Mouse (Mus musculus): ENCODE results near the gene Tmem163.

Gene Tmem163

DNA sequence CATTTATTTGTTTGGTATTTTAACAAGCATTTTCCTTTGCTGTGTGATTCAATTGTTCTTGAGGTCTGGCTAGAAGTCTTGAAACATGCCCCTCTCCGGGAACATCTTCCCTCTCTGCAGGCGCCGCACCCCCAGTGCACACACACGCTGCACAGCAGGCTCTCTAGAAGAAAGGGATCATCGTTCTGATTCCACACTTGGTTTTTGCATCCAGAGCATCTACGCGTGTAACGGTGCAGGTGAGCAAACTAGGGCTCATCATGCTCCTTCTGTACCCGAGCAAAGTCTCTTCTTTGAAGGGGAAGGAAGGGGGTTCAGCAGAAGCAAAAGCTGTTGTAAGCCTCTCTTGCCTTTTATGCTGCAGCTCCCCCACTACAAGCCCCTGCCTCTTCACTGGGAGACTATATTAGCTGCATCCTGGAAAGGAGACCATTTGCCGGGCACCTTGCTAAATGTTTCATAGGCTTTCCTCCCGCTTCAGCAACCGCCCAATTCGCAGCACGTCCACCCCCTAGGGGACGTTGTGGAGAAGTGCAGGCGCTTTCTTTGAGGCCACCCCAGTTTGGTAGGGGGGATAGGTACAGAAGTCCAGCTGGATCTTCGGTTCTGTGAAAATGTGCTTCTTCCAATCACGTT is at the start of gene Tmem163:
Gene Tmem163 (minus strand): TSS at position 51 of the 636 bp plus-strand sequence.
- no peak for DNase-seq (ENCODE audit: low spot score in 2 of 2)

DNA sequence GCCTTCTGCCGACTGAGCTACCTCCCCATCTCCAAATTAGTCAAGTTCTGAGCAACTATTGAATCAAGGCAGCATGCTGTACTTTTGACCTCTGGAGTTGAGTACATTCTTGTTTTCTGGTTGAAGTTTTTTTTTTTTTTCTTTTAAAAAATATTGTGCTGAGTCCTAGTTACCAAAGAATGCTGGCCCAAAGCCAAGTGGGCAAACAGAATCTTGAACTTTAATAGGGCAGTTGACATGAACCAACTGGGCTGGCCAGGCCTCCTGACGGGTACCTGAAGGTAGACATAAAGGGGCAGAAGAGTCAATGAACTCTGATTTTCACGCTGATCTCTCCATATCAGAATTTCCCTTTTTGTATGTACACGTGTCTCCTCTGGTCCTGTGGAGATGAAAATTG is 49.7 kb upstream of the Tmem163 start, which contains the start of gene Acmsd:
Gene Acmsd (plus strand): TSS at position 318 of the 400 bp plus-strand sequence.
- DNase-seq (ENCODE audit: low spot score in 2 of 2) = no peak

DNA sequence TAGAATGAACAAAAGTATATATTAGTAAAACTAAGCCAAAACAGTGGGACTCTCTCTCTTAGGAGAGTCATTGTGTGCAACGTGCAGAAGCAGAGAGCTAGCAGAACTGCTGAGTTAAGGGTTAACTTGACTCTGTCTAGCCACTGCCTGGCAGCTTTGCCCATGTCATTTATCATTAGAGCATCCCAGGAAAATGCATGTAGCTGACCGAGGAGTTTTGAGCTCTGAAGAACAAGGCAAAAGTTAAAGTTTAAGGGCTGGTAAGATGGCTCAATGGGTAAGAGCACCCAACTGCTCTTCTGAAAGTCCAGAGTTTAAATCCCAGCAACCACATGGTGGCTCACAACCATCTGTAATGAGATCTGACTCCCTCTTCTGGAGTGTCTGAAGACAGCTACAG is 44.2 kb upstream of the Tmem163 start:
- no peak for DNase-seq (ENCODE audit: low spot score in 2 of 2)

DNA sequence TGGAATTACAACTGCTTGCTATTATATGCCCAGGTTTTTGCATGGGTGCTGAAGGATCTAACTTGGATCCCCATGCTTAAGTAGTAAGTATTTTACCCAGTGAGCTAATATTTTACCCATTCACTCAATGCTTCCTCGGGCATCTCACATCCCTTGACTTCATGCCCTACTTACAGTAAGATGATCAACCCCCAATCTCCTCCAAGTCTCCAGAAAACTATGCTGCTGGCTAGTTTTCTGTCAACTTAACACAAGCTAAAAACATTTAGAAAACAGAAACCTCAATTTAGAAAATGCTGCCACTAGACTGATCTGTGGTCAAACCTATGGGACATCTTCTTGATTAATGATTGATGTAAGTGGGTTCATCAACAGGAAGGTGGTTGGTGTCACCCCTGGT is 38.9 kb upstream of the Tmem163 start:
- no peak for DNase-seq (ENCODE audit: low spot score in 2 of 2)

DNA sequence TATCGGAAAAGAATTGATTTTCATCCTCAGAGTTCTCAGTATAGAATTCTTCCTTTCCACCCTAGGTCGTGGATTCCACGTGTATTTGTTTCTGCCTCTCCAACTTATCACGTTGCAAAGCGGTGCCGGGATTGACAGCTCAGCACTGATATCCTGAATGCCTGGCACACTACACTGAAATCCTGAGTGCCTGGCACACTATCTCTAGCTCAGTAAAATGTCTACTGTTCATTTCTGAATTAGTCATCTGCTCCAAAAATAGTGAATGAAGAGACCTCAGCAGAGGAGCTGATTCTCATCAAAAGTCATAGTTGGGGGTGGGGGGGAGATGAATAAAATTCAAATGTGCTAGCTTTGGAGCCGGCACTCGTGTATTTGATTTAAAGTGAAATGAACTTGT is 37.1 kb upstream of the Tmem163 start:
- DNase-seq (ENCODE audit: low spot score in 2 of 2) = peak; percentile 4 to 27

DNA sequence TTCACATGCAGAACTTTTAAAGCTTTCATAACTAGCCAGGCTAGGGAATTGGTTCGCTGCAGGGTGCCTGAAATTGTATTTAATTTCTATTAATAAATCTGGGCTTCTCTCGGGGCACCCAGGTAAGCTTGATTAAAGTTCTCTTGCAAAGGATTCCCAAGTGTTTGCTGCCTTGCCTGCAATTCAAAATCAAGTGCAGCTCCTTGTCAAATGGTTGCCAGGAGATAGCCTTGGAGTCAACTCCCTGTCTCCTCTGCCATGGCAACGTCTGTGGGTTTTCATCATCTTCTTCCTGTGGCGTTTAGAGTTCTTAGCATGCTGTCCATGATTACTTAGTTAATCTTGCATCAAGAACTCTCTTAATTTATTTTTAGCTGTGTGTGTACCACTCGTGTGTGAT is 26.9 kb upstream of the Tmem163 start:
- DNase-seq (ENCODE audit: low spot score in 2 of 2) = no peak

DNA sequence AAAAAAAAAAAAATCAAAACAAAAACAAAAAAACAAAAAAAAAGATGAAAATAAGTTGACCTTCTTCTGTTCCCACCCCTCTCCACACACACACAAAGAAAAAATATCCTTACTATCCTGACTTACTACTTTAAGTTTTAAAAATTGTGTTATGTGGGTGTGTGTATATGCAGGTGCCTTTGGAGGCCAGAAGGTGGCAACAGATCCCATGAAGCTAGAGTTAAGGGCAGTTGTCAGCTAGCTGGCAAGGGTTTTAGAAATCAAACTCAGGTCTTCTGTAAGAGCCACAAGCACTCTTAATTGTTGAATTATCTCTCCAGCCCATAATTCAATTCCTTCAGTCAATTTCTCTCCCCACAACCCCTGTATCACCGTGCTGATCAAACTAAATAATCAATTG is 22.8 kb upstream of the Tmem163 start:
- no peak for DNase-seq (ENCODE audit: low spot score in 2 of 2)

DNA sequence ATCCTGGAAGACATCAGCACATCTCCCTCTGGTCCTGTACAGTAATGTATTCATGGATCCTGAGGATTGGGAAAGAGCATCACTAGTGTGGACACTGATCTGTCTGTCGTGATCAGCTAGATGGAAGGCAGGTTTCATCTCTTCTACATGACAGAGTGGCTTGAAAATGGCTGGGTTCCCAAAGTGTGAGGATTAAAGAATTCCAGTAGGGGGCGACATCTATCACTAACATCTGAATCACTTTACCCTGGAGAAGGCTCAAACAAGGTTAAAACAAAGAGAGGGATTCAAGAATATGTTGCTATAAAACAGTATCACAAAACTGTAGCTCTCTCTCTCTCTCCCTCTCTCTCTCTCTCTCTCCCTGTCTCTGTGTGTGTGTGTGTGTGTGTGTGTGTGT is 17.2 kb upstream of the Tmem163 start:
- DNase-seq (ENCODE audit: low spot score in 2 of 2) = no peak

DNA sequence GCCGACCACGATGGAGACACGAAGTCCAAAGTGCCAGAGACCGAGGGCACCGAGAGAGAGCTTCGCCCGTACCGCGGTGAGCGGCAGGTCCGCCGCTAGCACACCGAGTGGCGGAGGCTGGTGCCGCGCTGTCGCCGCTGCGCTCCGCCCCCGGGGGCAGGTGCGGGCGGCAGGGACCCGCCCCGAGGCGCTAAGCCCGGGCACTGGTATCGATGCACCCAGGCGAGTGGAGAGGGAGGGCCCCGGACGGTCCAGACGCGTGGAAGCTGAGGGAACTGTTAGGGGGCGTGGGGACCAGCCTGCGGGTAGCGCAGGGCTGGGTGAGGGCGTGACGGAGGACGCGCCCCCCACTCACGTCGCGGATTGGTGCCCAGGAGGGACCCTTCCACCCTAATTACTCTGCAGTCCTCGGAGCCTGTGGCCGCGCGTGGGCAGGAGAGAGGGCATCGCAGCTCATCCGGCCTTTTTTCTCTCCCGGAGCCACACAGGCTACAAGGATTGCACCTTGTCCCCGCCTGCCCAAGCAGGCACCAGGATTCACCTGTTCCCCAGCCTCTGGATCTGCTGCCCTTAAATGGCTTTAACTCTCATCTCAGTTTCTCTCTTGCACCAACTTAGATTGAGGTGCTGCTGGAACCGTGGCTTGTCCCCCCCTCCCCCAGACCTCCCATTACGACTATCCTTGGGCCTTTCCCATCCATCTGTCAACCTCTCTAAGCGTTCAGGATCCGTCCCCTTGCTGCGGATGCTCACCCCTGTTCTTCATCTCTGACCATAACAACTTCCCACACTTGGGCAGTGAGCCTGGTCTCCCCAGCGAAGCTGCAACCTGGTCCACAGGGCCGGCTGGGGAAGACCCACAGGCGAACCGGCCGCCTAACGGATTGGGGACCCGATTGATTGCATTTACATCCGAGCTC is 1.4 kb downstream of the Tmem163 start:
- DNase-seq (ENCODE audit: low spot score in 2 of 2) = no peak

DNA sequence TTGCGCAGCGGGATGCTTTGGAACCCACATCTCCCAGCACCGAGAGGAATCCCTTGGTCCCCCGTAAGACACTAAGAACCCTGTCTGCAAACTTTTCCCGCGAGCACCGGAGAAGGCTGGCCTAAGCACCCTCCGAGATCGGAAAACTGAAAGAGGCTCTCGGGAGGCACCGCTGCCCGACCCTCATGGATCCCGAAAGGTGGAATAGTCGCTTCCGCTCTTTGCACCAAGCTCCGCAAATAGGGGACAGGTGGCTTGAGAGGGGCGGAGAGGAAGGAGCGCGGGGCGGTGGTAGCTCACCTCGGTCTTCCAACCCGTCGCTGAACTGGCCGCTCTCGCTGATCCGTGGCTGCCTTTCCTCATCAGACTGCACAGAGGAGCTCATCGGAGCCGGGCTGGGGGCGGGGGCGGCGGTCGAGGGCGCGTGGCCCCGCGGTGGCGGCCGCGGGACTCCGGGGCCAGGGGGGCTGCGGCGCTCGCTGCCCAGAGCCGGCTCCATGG is 2.2 kb downstream of the Tmem163 start:
- DNase-seq (ENCODE audit: low spot score in 2 of 2) = no peak

DNA sequence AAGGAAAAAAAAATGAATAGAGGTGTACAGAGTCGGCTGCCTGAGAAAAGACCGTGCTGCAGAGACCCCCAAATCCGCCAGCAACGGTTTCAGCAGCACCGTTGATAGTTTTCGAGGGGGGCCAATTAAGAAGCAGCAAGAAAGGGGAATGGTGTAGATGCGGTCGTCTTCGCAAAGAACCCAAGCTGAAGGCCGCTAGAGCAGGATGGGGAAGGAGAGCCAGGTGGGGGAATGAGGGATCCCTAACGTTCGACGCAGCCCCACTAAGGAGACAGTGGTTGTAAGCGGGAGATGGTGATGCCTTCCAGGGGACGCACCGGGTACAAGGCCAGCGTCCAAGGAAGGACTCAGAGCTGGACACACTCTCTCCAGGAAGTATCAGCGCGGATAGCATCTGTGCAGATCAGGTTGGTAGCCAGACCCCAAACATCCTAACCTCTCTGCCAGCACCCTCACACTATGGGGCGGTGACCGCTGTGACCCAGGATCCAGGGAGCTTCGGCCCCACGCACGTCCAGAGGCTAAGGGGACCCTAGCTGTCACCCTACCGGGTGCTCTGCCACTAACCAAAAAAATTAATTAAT is 2.7 kb downstream of the Tmem163 start:
- no peak for DNase-seq (ENCODE audit: low spot score in 2 of 2)

DNA sequence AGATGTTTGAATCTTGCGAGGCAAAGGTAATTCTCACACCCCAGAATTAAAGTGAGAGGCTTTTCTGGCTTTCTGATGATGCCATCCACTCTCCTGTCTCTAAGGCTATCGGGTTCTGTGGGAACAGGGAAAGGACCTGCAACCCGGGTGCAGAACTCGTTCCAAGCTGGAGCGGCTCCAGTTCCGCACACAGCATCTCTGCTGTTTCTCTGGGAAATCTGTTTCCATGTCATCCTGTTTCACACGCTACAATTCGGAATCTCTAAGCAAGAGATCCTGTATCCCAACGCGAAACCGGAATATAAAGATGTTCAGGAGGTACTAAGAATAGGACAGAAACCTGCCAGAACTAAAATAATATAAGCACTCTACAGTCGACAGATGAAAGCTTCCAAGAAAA is 3.2 kb downstream of the Tmem163 start:
- DNase-seq (ENCODE audit: low spot score in 2 of 2) = no peak

DNA sequence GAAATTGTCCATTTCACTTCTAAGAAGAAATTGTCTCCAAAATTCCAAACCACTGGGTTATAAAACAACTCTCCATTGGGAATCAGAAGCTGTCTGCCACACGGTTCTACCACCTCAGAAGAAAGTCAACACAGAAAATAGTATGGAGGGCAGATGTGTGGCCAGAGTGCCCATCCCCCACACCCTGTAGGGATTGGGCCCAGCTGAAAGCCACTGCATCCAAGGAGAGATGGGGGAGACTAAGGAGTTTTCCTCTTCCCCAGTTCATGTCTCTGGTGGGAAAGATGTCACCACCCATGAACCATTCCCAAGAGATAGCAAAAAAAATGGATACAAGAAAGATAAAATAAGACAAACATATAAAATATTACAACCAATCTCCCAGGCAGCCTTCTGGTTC is 4.1 kb downstream of the Tmem163 start:
- no peak for DNase-seq (ENCODE audit: low spot score in 2 of 2)

DNA sequence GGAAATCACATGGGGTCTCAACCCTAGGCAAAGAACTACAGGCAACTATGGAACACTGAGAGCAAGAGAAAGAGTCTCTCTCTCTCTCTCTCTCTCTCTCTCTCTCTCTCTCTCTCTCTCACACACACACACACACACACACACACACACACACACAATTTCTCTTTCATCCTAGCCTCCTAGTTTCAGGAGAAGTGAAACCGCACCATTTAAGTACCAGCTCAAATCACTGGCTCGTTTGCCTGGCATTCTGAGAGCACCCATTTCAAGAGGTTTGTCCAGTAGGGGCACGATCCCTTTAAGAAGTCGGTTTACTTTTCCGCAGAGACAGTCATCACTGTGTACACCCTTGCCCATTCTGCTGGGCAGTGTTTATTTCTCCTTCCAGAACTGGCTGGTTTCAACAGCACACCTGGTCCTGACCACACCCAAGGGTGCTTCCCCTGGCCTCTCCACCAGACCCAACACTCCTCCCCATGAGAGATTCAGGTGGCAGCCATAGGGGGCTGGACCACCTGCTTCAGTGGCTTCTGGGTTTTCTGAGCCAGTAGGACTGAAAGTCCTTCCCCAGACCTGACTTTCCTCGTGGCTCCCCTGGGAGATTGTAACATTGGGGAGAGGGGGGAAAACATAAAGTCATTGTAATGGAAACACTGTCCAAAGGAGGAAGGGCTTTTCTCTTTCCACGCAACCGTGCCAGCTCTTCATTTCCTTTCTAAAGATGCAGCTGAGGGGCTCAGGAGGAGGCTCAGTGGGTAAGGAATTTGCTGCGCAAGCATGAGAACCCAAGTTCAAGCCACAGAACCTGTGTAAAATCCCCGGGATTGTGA is 5.9 kb downstream of the Tmem163 start:
- no peak for DNase-seq (ENCODE audit: low spot score in 2 of 2)

DNA sequence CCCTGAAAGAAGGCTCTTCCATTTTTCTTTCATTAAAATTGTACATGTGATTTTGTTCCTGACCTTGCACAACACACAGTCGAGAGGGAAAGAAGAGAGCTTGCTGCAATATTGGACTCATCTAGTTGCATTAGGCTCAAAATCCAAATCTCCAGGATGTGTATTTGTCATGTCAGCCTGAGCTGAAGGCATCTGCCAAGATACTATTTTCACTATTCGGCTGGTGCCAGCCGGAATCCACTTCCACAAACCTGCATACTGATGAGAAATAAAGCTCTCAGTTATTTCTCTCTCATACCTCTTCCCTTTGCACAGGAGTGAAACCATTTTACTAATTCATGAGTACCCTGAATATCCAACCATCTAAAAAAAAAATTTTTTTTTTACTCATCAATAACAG is 11.2 kb downstream of the Tmem163 start:
- no peak for DNase-seq (ENCODE audit: low spot score in 2 of 2)

DNA sequence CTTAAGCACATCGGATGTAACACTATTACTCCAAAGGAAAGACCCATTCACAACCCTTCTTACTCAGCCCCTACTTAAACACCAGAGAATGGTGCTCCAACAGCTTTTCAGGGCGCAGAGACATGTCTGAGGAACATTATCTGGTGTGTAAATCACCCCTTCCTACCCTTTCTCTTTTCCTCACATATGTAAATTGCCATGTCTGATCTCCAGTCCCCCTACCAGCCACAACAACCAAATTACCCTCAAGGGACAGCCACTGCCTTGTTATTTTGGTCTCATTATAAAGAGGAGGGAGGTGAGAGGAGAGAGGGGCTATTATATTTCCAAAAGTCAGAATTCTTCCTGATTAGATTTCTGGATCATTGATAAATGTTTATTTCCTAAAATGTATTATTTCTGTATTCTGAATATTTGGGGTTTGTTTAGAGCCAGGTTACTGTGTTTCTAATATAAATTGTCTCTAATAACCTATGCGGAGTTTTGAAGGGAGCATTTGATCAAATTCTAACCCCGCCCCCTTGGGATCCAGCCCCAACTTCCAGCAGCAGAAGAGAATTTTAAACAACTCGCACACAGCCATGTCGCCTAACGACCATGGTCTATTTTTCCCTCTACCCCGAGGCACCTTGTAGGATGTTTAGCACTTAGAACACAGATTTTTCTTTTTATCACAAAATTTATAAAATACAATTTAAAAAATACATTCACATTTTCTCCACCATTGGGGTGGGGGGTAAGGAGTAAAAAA is 12.1 kb downstream of the Tmem163 start:
- no peak for DNase-seq (ENCODE audit: low spot score in 2 of 2)

DNA sequence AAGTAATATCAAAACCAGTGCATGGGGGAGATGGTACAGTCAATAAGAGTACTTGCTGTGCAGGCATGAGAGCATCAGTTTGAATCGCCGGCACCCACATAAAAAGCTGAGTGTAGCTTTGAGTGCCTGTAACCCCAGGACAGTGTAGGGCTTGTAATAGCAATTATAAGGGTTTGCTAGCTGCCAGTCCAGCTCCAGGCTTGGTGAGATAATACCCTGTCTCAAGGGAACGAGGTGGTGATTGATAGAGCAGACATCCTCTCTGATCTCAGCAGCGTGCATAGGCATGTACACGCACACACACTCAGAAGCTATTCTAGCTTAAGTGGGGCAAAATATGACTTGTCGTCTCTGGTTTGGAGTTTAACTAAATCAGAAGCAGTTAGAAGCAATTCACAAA is 13.1 kb downstream of the Tmem163 start:
- DNase-seq (ENCODE audit: low spot score in 2 of 2) = no peak

DNA sequence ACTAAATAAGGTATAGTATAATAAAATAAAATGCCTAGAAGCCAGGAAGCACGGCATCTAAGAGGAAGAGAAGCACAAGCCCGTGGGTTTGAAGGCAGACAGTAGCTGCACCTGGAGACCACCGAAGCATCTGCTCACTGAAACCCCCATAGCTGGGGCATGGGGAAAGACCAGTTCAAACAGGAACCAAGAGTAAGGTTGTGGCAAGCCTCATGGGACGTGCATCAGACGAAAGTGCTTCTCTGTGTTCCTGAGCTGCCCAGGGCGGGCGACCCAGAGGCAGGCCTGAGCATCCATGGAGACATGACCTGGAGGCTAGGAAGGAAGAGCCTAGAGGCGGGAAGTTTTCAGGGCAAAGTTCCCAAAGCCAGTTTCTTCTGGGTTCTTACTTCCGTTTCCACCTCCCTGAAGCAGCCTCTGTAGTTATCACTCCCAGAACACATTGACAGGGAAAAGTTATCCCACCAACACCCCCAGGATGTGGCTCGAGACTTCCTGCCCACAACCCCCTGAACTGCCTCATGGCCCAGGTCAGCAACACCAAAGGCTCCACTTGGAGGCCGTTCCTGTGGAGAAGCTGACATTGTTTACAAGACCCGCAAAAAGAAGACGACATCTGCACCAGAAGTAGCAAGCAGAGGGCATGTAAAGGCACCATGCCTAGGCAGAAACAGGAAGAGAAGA is 16.8 kb downstream of the Tmem163 start:
- DNase-seq (ENCODE audit: low spot score in 2 of 2) = no peak

DNA sequence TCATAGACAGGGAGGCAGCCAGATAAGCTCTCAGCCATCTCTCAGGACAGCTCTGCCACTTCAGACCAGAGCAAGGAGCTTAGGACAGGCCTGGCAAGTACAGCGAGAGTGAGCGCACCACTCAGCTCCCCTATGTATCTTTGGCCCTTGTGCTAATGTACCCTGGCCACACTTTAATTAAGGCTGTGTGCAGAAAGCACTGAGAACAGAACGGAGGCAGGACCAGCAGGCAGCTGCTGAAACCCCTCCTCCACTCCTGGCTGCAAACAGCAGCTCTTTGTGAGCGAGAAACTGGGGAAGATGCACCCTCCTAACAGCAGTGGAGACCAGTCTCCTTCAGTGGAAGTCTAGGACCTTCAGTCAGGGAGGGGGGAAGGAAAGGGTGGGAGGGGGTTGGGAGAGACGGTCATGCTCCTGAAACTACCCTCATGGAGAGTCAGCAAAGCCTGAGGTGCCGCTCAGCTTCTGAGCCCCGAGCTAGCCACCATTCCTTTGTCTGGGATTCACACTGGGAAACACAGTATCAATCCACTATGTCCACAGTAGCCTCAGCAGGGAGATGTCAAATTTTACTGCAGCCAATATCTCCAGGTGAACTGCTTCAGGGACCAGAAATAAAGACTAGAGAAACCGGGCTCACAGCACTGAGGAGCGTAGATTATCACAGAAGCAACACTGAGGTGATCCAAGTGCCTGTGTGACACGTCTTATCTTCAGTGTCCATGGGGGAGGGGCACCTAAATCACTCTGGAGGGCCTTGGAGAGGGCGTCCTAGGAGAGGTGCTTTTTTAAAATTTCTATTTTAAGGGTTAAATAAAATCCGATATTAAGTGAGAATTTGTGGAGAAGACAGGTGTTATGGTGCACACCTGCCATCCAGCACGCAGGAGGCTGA is 18.0 kb downstream of the Tmem163 start:
- no peak for DNase-seq (ENCODE audit: low spot score in 2 of 2)

Data from heart, adult 9 months (tissue).